Mouse (Mus musculus) adrenal gland, postnatal 25 days (tissue): Measurements from ENCODE around the gene Hs3st3a1. TPM values are rescaled to one million over a fixed set of nuclear protein-coding genes. Genes with fewer than 3 reads are reported as not detected.

Experiments
- DNase-seq: peaks from one replicate; pipeline ENCODE4 v3.0.0; 2021; ENCODE audit warnings: mixed read lengths
- long read RNA-seq: library from polyadenylated mRNA; stranded (forward); transcript quantifications from one replicate; pipeline ENCODE4 v2.0.0, GENCODE M21; 2021
- total RNA-seq: library from RNA; stranded (reverse); gene quantifications from 2 replicates; pipeline ENCODE4 v1.2.3, GENCODE M21; 2021

Hs3st3a1 gene
- total RNA-seq = 0.15 TPM in 1 of 2 replicates, not detected in the other
- long read RNA-seq = 0 reads

DNA sequence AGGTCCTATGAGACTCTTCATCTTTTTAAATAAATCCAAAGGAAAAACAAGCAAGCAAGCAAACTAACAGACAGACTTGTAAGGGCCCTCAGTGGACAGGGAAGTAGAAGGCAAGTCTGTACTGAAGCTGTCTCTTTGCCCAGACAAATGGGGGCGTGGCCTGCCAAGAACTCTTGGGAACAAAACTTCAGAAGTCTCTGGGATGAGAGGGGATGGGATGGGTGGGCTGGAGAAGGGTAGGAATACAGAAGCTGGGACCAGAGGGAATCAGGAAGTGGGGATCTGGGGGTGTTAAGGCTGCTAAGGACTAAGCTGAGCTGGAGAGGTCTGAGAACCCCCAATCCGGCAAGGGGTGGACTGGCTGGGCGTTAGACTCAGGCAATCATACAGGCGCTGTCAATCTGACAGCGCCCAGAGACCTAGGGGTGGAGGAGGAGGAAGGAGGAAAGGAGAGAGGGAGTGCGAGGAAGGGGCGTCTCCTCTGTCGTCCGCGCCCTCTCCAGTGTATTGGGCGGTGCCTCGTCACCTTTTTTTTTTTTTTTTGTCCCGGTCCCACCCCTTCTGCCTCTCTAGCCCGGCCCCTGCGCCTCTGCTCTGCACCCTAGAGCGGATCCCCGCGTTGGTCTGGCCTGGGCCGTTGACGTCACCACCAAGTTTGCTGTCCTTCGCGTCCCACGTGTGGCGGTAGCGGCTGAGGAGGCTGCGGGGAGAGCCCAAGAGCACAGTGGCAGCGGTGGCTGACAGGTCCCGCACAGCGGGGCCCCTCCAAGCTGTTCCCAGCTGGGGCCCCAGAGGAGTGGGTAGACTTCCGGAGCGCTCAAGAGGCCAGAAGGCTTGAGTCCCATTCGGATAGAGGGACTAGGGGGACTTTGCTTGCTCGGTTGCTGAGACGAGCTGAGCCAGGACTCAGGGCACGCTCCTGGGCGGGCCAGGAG is at the start of gene Hs3st3a1:
TSS of gene Hs3st3a1 (plus strand) at position 722 of the 935 bp plus-strand sequence.
- peak; percentile 74 for DNase-seq

DNA sequence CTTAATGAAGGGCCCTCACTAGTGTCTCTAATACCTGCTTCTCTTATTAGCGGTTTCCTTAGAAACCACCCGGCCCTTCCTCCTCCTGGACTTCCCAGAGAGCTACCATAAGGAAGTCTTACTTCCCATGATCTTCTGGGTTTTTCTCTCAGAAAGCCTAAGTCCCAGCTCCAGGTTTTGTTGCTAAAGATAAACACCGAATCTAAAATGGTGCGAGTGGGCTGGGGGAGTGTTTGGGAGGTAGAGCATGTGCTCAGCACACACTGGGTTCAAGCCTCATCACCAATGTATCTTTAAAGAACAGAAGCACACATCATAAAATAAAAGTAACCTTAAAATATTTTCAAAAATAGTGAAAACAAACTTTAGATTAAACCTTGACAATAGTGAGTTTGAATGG is 48.8 kb upstream of the Hs3st3a1 start:
- no peak for DNase-seq

DNA sequence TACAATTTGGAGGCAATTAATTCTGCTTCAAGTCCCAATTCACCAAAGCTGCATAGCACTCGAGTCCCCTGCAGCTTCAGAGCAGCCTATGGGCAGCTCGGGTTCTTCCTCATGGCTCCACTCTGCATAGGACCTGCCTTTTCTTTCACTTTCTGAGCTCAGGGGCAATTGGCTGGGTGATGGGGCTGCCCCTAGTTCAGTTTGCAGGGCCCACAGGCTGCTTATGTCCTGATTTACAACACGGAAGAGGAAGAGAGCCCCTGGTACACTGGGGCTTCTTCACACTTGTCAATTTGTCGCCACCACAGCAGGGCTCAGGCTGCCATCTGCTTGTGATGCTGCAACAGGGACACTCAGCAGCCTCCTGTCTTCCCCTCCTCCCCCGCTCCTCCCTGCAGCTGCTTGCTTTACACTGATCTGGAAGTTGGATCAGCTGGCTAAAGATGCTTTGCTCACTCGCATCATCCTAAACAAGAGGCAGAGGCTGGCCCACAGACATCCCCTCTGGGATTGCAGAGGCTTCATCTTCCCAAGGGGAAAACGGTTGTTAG is 38.7 kb upstream of the Hs3st3a1 start:
- no peak for DNase-seq

DNA sequence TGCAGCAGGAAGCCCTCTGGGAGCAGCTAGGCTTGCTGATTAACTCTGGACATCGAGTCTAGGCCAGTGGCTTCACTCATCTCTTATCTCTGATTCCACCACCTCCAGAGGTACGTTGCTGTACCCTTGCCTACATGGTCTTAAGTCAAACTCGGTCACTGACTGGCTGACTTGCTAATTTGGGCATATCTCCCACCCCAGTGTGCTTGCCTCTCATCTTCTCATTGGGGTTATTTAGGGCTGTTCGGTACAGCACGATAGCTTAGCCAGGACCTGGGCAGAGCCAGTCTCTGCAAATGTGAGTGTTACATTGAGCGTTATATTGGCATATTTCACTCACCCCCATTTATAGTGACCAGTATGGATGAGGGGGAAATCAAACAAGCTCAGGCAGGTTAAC is 38.2 kb upstream of the Hs3st3a1 start:
- no peak for DNase-seq

DNA sequence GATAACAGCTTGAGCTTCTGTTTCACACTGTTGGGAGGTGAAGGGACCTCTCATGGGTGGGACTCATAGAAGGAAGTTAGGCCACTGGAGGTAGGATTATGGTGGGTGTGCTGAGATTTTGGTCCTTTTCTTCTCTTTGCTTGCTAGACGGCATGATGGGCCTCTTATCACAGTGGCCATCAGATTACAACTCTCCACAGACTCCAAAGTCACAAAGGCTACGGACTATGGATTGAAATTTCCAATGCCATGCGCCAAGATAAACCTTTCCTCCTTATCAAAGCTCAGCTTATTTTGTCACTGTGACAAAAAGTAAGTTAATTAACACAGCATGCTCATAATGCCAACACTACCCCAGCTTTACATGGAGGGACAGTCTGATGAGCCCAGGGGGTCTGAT is 37.5 kb upstream of the Hs3st3a1 start:
- no peak for DNase-seq

DNA sequence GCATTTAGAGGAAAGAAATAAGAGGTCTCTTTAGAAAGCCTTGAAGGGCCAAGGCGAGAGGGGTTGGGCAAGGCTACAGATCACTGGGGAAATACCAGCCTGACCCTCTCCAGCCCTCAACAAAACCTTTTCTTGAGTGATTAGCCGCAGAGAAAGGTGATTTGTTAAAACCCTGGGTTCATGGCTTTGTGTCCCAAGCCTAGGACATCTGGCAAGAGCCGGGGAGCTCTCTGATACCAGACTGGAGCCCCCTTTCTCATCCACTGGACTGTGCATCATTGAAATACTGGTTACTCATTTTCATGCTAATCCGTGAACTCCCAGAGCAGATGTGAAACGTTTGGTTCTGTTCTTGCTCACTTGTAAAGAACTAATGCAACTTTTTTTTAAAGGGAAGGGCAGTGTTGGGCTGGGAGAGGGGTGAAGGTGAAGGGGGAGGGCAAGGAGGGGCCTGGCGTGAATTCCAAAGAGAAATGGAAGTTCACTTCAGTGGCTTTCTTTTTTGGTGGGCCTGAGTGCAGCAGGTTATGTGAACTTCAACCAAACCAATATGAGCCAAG is 34.5 kb upstream of the Hs3st3a1 start:
- no peak for DNase-seq

DNA sequence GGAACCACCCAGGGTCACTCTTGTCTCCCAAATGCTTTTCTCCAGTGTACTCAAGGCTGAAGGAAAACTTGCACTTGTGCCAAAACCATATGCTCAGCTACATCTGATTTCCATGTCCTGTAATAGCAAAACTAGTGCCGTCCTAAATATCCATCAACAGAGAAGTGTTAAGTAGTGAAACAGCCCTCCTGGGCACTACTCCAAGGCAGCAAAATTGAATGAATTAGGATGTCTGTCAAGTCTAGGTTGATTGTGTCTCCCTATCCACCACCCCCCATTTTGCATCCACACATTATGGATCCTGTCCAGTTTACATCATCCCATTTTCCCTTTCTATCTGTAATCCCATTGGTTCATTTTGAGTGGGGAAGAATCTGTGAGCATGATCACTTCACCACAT is 16.2 kb upstream of the Hs3st3a1 start:
- no peak for DNase-seq

DNA sequence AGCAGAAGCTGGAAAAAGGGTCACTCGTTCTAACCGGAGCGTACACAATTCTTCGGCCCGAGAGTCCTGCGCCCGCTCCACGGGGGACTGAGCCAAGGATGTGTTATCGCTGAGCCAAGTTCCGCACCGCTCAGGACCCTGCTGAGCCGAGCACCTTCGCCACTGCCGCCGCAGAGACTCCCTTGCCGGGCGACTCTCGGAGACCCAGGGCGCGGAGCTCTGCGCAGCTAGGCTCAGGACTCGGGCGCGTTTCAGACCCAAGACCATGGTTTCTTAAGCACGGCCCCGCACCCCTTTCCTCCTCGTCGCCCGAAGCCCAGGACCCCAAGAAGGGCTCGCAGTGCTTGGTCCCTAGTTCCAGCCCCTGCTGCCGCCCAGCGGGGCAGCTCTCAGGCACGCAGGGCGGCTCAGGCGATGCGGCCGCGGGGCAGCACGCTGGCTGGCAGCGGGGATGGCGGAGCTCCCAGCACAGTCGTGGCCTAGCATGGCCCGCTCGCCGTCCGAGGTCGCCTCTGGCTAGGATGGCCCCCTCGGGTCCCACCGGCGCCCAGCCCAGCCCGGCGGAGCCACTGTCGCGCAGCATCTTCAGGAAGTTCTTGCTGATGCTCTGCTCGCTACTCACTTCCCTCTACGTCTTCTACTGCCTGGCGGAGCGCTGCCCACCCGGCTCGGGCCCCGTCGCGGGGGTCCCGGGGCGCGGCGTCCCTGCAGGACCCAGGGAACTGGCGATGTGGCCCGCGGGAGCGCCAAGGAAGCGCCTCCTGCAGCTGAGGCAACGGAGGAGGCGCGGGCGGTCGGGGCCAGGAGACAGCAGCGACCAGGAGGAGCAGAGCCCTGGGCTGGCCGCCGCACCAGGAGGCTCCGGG is 647 bp downstream of the Hs3st3a1 start:
- DNase-seq = peak; percentile 33

DNA sequence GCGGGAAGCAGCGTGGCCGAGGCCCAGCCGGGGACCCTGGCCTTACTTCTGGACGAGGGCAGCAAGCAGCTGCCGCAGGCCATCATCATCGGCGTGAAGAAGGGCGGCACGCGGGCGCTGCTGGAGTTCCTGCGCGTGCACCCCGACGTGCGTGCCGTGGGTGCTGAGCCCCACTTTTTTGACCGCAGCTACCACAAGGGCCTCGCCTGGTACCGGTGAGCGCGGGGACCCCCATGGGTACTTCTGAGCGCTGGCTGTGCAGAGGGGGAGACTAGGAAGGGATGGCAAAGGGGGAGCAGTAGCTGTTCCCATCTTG is 1.2 kb downstream of the Hs3st3a1 start, which contains the start of gene F930015N05Rik:
TSS of gene F930015N05Rik (minus strand) at position 242 of the 316 bp plus-strand sequence.
- no peak for DNase-seq

DNA sequence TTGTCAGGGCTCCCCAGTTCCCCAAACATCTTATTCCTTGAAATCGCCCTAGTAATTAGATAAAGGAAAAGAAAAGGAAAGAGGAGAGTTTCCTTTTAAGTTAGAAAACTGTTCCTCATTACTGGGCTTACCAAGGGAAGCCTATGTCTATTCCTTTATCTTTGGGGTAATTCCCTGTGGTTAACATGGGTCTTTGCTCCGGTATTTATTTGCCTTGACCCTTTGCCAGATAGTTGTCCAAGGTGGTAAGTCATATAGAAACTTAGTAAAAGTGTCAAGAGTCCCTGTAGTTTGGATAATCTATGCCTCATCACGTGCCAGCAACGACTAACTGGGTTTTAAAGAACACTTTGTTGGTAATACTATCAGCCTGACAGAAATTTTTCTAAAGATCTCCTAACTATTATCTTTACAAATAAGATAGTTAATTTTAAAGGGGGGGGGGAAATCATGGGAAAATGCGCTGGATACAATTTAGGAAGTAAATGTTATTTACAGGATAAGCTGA is 1.7 kb downstream of the Hs3st3a1 start:
- no peak for DNase-seq

DNA sequence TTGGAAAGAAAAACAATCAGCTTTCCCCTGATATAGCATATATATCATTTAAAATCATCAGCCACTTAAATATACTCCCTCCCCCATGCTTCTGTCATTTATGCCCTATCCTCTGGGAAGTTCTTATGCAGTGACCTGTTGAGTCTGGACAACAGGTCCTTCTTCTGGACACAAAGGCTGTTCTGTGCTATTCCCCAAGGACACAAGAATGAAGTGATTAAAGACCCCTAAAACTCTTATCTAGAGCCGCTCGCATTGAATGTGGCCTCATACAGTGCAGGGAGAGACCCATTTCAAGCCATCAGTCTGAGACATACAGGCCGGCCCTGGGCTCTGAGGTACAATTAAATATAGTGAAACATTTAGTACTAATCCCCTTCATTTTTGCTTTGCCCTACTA is 2.6 kb downstream of the Hs3st3a1 start:
- no peak for DNase-seq

DNA sequence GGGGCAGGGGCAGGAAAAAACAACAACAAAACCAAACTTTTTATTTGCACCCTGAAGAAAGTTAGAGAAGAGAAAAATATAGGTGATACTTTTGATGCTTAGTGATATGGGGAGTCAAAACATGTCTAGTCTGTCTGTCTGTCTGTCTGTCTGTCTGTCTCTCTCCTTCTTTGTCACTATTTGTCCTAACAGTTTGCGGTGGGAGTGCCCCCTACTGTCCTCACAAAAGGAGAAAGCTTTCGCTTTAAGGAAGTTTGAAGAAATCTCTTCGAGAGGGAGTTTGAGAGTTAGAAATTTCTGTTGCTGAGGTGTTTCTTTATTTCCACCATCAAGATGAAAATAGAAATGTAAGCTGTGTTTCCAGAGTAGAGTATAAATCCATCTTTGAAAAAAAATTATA is 3.8 kb downstream of the Hs3st3a1 start:
- DNase-seq = no peak

DNA sequence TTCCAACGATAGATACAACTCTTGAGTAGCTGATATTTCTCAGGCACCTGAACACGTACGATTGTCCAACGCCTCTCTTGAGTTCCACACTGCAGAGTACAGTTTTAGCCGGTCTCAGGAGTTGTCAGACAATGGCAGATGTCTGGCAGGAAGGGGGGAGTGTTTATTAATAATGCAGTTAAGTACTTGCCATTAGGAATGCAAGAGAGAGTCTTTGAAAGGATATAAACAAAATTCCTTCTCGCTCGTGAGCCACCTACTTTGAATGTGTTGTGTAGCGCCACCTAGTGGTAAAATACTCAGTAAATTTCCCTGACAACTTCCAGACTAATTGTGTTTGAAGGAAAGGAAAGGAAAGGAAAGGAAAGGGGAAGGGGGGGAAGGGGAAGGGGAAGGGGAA is 7.0 kb downstream of the Hs3st3a1 start:
- no peak for DNase-seq

DNA sequence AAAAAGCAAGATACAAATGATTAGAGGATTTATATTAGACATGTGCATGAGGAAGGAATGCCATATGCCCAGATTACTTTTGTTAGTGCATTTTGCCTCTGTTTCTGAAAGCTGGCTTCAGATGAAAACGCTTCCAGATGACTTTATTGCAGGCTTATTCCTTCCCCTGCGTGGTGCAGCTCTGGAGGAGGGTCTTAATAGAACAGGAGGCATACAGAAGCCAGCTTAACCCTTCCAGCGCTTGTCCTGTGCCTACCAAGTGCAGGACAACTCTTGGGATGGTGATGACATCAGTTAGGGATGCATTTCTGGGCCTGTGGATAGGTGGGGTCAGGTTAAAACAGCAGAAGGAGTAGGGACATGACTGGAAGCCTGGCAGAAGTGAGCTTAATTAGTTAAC is 7.6 kb downstream of the Hs3st3a1 start:
- no peak for DNase-seq

DNA sequence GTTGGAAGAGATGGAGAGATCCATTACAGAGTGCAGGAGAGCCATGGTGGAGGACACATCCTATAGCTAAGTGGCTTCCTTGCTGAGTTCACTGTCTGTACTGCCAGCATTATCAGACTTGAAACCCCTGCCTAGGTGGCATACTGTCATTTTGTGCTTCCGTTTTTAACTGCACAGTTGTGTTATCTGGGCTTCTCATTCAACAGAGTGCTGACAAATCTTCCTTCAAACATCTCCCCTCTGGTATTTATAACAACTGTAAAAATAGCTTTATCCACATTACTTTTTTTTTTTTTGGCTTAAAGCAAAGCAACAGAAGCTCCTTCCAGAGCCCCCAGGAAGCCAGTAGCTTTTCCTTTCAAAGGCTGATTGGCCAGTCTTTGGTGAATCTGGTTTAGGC is 10.1 kb downstream of the Hs3st3a1 start:
- no peak for DNase-seq

DNA sequence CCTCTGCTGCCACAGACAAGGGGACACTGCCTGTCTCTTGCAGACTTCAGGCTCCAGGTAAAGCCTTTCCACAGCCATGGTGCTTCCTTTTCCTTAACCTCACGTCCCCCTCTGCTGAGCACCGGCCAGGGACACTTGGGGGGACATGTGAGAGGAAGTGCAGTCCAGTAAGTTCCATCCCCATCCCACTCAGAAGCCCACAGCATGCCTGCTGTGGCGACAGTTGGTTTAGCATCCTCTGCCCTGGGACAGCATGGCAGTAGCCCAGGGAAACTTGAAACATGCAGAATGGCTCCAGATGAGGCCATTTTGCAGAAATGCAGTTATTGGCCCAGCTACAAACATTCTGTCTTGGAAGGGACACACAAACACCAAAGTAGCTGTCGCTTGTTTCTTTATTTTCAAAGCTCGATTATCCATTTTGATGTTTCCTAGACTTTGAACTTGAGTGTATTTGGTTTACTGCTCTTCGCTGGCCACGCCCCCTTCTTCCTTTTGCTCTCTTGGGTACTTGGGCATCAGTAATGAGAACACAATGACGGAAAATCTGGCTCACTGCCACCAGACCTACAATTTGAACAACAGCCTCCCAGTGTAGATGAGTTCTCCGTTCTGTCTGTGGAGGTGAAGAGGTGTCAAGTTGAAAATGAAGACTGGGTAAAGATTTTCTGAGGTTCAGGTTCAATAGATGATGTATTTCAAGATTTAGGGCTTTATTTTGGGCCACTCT is 13.6 kb downstream of the Hs3st3a1 start:
- DNase-seq = no peak

DNA sequence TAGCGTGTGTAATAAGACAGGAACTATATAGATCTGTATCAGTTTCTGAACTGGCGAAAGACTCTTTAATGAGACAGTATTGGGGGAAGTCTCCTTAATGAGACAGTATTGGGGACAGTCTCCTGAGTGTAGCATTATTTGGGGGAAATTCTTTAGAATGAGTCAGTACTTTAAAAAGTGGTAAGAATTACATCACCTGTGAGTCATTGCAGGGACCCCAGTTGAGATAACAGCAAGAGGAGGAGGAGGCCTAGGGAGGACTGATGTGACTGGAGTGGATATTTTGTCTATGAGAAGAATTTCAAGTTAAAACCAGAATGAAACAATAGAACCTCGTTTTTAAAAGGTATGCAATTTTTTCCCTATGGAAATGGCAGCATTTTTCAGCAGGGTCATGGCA is 26.6 kb downstream of the Hs3st3a1 start:
- no peak for DNase-seq

DNA sequence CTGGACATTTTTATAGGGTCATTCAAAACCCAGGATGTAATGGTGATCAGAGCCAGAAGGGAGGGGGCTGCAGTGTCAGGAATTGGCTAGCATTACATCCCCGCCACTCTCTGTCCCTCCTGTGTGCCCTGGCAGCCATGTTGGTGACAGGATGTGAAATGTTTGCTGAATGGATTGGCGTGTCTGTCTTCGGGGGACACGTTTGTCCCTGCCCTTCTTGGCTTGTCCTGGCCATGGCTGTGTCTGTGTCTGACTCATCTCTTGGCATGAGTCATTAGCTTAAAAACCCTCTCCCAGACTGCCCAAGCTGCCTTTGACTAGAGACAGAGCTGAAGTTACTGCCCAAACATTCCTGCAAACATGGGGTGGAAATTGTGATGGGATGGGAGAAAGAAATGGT is 33.6 kb downstream of the Hs3st3a1 start:
- peak; percentile 3 for DNase-seq

DNA sequence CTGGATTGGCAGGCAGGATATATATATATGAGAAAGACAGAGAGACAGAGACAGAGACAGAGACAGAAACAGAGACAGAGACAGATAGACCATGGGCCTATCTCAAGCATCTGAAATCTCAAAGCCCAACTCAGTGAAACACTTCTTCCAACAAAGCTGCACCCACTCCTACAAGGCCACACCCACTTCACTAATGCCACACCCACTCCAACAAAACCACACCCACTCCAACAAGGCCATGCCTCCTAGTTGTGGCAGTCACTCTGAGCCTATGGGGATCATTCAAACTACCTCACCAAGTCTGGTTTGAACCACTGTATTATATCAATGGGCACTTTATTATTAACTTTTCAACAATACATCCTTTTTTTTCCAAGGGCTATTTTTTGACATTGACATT is 35.6 kb downstream of the Hs3st3a1 start:
- DNase-seq = no peak

DNA sequence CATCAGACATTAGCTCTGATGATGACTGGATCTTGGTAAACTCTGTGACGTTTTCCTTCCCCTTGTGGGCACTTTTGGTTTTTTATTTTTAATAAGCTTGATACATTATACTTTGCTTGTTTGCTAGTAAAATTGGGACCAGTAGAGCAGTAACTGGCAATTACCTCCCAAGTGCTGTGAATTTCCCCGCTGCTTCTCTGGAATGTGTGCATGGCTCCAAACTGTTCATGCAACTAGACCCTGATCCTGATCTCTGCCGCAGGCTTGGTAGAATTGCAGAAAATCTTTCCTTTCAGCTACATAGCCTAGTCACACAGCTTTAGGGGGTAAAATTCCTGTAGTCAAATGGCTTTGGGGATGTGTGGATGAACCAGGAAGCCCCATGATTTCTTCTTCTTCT is 38.5 kb downstream of the Hs3st3a1 start:
- no peak for DNase-seq

DNA sequence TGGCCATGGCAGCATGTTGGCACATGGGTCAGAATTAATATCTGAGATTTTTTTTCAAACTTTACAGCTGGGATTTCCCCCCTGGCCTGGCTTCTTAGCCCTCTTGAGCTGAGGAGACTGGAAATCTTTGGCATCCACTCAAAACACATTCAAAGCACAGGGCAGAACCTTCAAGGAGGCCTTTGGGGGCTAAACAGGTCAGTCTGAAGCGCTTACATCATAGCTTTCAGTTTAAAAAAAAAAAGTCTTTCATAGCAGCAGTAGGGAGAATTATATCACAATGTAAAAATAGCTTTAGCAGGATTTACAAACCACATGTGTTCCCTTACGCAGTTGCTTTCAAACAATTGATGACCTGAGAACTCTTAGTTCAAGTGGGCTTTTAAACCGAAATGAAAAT is 46.3 kb downstream of the Hs3st3a1 start:
- no peak for DNase-seq
